In the genomic region with DNA sequence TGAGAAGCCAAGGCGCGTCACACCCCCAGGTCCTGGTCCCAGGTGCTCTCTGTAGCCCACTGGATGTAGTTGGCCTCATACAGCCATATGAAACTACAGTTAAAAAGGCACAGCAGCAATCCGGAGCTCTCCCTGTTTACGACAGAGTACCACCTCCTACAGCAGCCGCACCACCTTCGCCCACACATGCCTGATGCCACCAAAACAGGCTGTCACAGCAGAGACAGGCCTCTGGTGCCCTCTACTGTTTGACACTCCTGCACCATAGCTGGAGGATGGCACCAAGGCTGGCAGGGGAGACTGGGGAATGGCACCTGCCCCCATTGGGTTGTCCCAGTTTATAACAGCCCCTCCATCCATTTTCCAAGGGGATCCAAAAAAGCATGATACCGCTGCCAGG, we compare ENCODE assay signal across 9 mouse cellular contexts.
DNase-seq lines count a peak whose midpoint lies in the region; ATAC-seq and TF ChIP-seq lines count a peak whose summit lies in the region.
"Had no signal": no experiment of that assay in that cellular context is flagged by ENCODE, and none has a peak within 500 bp of the region (broad histone marks: within the 10 kb centered on the region; RNA-seq: fewer than 3 reads in every experiment).

No protein-coding gene starts in this region.

- no peak overlapping the region for H3K9ac ChIP-seq in midbrain, embryonic 14.5 days (replicated peaks; ENCODE audit: low read length)
- H3K9ac ChIP-seq in kidney, embryonic 14.5 days (ENCODE audit: low read depth, low read length), result no peak overlapping the region
- H3K9ac ChIP-seq in lung, embryonic 14.5 days, result no peak overlapping the region
- H3K9ac ChIP-seq: midbrain, embryonic 12.5 days had no signal

- H3K36me3 ChIP-seq in midbrain, embryonic 14.5 days (ENCODE audit: control insufficient read depth, insufficient read depth, low read length), result no peaks in the 10 kb centered on the region
- H3K36me3 ChIP-seq in midbrain, embryonic 10.5 days, result no peaks in the 10 kb centered on the region
- no peaks in the 10 kb centered on the region for H3K36me3 ChIP-seq in kidney, embryonic 14.5 days (ENCODE audit: control insufficient read depth, insufficient read depth, low read length)
- H3K36me3 ChIP-seq in lung, embryonic 14.5 days (ENCODE audit: insufficient read depth), result no peaks in the 10 kb centered on the region
- H3K36me3 ChIP-seq: midbrain, embryonic 12.5 days had no signal

- DNase-seq in midbrain, embryonic 14.5 days, result peak; percentile 86
- DNase-seq in midbrain, embryonic 10.5 days (ENCODE audit: low spot score), result no peak
- DNase-seq in frontal cortex, adult 2 months (ENCODE audit: extremely low spot score in 1 of 2, low spot score in 1 of 2), result peak; percentile 78 to 93
- peak; percentile 67 for DNase-seq in lung, embryonic 14.5 days
- DNase-seq in retina, adult 2 months (ENCODE audit: low read depth, low spot score), result peak; percentile 29
- peak; percentile 73 to 85 for DNase-seq in thymus, postnatal 10 days (ENCODE audit: low spot score in 2 of 2)

- H3K9me3 ChIP-seq in midbrain, embryonic 14.5 days (ENCODE audit: control insufficient read depth, low read length), result no peaks in the 10 kb centered on the region
- H3K9me3 ChIP-seq in midbrain, embryonic 10.5 days (replicated peaks), result no peaks in the 10 kb centered on the region
- H3K9me3 ChIP-seq in kidney, embryonic 14.5 days (ENCODE audit: control insufficient read depth, low read length), result no peaks in the 10 kb centered on the region
- no peaks in the 10 kb centered on the region for H3K9me3 ChIP-seq in lung, embryonic 14.5 days (ENCODE audit: low read depth, low read length)
- H3K9me3 ChIP-seq: midbrain, embryonic 12.5 days had no signal

- no peak overlapping the region for H3K4me2 ChIP-seq in midbrain, embryonic 14.5 days (ENCODE audit: low read length)
- H3K4me2 ChIP-seq in kidney, embryonic 14.5 days (replicated peaks; ENCODE audit: low read depth, low read length), result no peak overlapping the region
- H3K4me2 ChIP-seq in lung, embryonic 14.5 days, result no peak overlapping the region
- H3K4me2 ChIP-seq: midbrain, embryonic 12.5 days had no signal

- H3K27me3 ChIP-seq in midbrain, embryonic 14.5 days (ENCODE audit: control insufficient read depth, insufficient read depth, low read length), result no peaks in the 10 kb centered on the region
- peaks cover 7% of the 10 kb centered on the region; the same call in 1 of the 2 replicates for H3K27me3 ChIP-seq in midbrain, embryonic 10.5 days (ENCODE audit: low read depth, poor library complexity, severe bottlenecking)
- no peaks in the 10 kb centered on the region; the same call in 1 of the 2 replicates for H3K27me3 ChIP-seq in kidney, embryonic 14.5 days (ENCODE audit: control insufficient read depth, insufficient read depth, low read length)
- H3K27me3 ChIP-seq in lung, embryonic 14.5 days (ENCODE audit: insufficient read depth, low read length), result no peaks in the 10 kb centered on the region

- H3K4me3 ChIP-seq in midbrain, embryonic 14.5 days (replicated peaks; ENCODE audit: low read depth, low read length), result no peak overlapping the region
- H3K4me3 ChIP-seq in midbrain, embryonic 10.5 days, result no peak overlapping the region
- no peak overlapping the region for H3K4me3 ChIP-seq in kidney, embryonic 14.5 days (ENCODE audit: low read length)
- no peak overlapping the region for H3K4me3 ChIP-seq in lung, embryonic 14.5 days (ENCODE audit: low read depth, low read length)
- H3K4me3 ChIP-seq: midbrain, embryonic 12.5 days had no signal

- ATAC-seq in midbrain, embryonic 14.5 days (ENCODE audit: low FRiP score, low TSS enrichment), result no peak
- ATAC-seq in cerebellum, adult (ENCODE audit: insufficient number of reproducible peaks, low FRiP score, low TSS enrichment), result peak; percentile 78; the same call in 1 of the 2 replicates
- ATAC-seq in kidney, embryonic 14.5 days (ENCODE audit: low FRiP score, low TSS enrichment), result 0 out of 2 replicates have a peak, but pooled peaks have one; percentile 43
- no peak for ATAC-seq in lung, embryonic 14.5 days (ENCODE audit: insufficient read depth)

- H3K27ac ChIP-seq in midbrain, embryonic 14.5 days (replicated peaks; ENCODE audit: low read depth, low read length), result no peak overlapping the region
- H3K27ac ChIP-seq in midbrain, embryonic 10.5 days (replicated peaks), result no peak overlapping the region
- H3K27ac ChIP-seq in kidney, embryonic 14.5 days (ENCODE audit: low read depth, low read length), result no peak overlapping the region
- no peak overlapping the region for H3K27ac ChIP-seq in lung, embryonic 14.5 days (ENCODE audit: low read depth)
- H3K27ac ChIP-seq: midbrain, embryonic 12.5 days had no signal

- WGBS in midbrain, embryonic 14.5 days, result 73% methylated on average over 7 of the region's 7 CpGs
- 82% methylated on average over 7 of the region's 7 CpGs for WGBS in midbrain, embryonic 10.5 days
- WGBS in kidney, embryonic 14.5 days, result 65% methylated on average over 7 of the region's 7 CpGs
- WGBS in lung, embryonic 14.5 days, result 66% methylated on average over 7 of the region's 7 CpGs

- H3K4me1 ChIP-seq in midbrain, embryonic 14.5 days (ENCODE audit: control insufficient read depth, insufficient read depth, low read length), result no peaks in the 10 kb centered on the region
- no peaks in the 10 kb centered on the region for H3K4me1 ChIP-seq in midbrain, embryonic 10.5 days
- H3K4me1 ChIP-seq in kidney, embryonic 14.5 days (ENCODE audit: control insufficient read depth, insufficient read depth, low read length), result 0 out of 2 replicates have a peak, but pooled peaks cover 2% of the 10 kb centered on the region
- no peaks in the 10 kb centered on the region for H3K4me1 ChIP-seq in lung, embryonic 14.5 days (ENCODE audit: insufficient read depth)
- H3K4me1 ChIP-seq: midbrain, embryonic 12.5 days had no signal

- TF ChIP-seq CTCF in lung, embryonic 14.5 days (IDR thresholded peaks at IDR 0.05; ENCODE audit: low read depth), result peak; percentile 81

Comparison
In these comparisons a context has a peak if more than half of its experiments do, and no peak if none do; other contexts are left out.
1. ATAC-seq: peak in cerebellum, adult (single experiment) and kidney, embryonic 14.5 days (single experiment); none in midbrain, embryonic 14.5 days (single experiment) and lung, embryonic 14.5 days (single experiment).